Mouse (Mus musculus): ENCODE results near the gene Mdm2. TPM values are rescaled to one million over a fixed set of nuclear protein-coding genes. Genes with fewer than 3 reads are reported as not detected.

The Mdm2 gene
- polyA plus RNA-seq, 1 experiment from 2014 or later: 14.8 TPM

DNA sequence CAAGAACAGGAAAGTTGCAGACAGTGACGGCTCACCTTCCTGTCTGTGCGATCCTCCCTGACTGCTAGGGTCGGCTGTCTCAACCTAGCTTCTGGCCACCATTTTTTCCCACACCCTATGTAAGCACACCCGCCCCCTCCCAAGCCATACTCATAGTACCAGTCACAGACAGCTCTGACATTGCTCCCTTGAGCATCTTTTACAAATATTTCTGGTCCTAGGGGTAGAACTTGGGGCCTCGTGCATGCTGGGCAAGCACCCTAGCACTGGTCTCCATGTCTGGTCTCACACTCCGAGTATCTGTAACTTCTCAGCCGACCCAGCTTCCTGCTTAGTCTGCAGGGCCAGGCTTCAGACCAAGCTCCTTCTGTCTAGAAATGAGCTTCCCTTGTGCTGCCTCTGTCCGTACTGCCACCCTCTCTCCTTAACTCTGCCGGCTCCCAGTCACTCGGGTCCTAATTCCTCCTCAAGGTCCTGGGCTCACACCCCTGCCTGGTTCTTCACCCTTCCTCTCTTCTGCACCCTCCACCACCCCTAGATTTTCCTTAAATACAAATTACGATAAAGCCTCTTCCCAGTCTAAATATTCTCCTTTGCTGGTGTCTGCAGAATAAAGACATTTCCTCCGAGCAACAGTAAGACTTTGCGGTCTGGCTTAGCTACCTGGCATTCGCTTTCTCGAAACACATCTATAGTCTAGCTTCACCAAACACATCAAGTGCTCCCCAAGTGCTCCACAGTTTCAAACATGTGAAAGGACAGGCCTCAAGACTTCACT is 31.3 kb upstream of the Mdm2 start:
- no peaks in the 10 kb centered on the region for H3K4me1 ChIP-seq (replicated peaks; ENCODE audit: control insufficient read depth, insufficient read depth)
- H3K9me3 ChIP-seq (ENCODE audit: control insufficient read depth, low read length): no peaks in the 10 kb centered on the region
- ATAC-seq (ENCODE audit: low FRiP score, low TSS enrichment): no peak
- DNase-seq (ENCODE audit: low spot score): no peak
- peak overlapping the region; percentile 45; the same call in 1 of the 2 replicates for H3K27ac ChIP-seq (replicated peaks)
- H3K4me3 ChIP-seq (ENCODE audit: low read depth, low read length): no peak overlapping the region
- H3K4me2 ChIP-seq (replicated peaks; ENCODE audit: low read depth): no peak overlapping the region
- no peak overlapping the region for H3K9ac ChIP-seq (ENCODE audit: low read length)
- H3K36me3 ChIP-seq (ENCODE audit: control insufficient read depth, insufficient read depth, low read length): 0 out of 2 replicates have a peak, but pooled peaks cover 3% of the 10 kb centered on the region
- WGBS: 83% methylated on average over 15 of the region's 15 CpGs
- H3K27me3 ChIP-seq (ENCODE audit: control insufficient read depth, insufficient read depth, low read length): no peaks in the 10 kb centered on the region
- TF ChIP-seq EP300 (optimal IDR thresholded peaks at IDR 0.05) (no peak), CTCF (IDR thresholded peaks at IDR 0.05; ENCODE audit: low read depth) (no peak)

DNA sequence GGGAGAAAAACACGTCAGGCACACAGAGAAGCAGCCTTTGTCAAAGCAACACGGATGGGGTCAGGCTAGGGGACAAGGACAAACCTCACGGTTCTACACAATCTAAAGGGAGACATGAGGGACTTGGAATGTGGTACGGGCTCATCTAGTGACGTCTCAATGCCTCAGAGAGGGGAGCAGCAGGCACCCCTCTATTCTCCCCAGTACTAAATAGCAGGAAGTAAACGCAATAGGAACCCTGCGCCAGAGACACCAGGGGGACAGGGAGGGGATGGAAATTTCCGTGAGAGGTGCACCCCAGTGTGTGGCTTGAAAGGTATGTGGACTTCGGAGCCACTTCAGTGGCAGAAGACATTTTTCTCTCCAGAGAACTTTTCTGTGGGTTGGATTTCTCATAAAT is 30.4 kb upstream of the Mdm2 start:
- 0 out of 2 replicates have a peak, but pooled peaks cover 3% of the 10 kb centered on the region for H3K36me3 ChIP-seq (ENCODE audit: control insufficient read depth, insufficient read depth, low read length)
- TF ChIP-seq CTCF (IDR thresholded peaks at IDR 0.05; ENCODE audit: low read depth) (no peak), EP300 (optimal IDR thresholded peaks at IDR 0.05) (no peak)
- ATAC-seq (ENCODE audit: low FRiP score, low TSS enrichment): no peak
- WGBS: 90% methylated on average over 9 of the region's 9 CpGs
- no peak overlapping the region for H3K4me2 ChIP-seq (replicated peaks; ENCODE audit: low read depth)
- no peaks in the 10 kb centered on the region for H3K27me3 ChIP-seq (ENCODE audit: control insufficient read depth, insufficient read depth, low read length)
- no peaks in the 10 kb centered on the region for H3K4me1 ChIP-seq (replicated peaks; ENCODE audit: control insufficient read depth, insufficient read depth)
- H3K4me3 ChIP-seq (ENCODE audit: low read depth, low read length): no peak overlapping the region
- H3K9ac ChIP-seq (ENCODE audit: low read length): no peak overlapping the region
- no peak overlapping the region for H3K27ac ChIP-seq (replicated peaks)
- H3K9me3 ChIP-seq (ENCODE audit: control insufficient read depth, low read length): no peaks in the 10 kb centered on the region
- DNase-seq (ENCODE audit: low spot score): no peak

GRCm38 (mm10) chr10:117740171-117740570 is 29.6 kb upstream of the Mdm2 start:
- Histone ChIP-seq H3K4me2 (replicated peaks; ENCODE audit: low read depth) (no peak overlapping the region), H3K4me3 (ENCODE audit: low read depth, low read length) (no peak overlapping the region), H3K9me3 (ENCODE audit: control insufficient read depth, low read length) (no peaks in the 10 kb centered on the region), H3K27ac (replicated peaks) (no peak overlapping the region), H3K9ac (ENCODE audit: low read length) (no peak overlapping the region), H3K27me3 (ENCODE audit: control insufficient read depth, insufficient read depth, low read length) (no peaks in the 10 kb centered on the region), H3K4me1 (replicated peaks; ENCODE audit: control insufficient read depth, insufficient read depth) (no peaks in the 10 kb centered on the region), H3K36me3 (ENCODE audit: control insufficient read depth, insufficient read depth, low read length) (0 out of 2 replicates have a peak, but pooled peaks cover 3% of the 10 kb centered on the region)
- DNase-seq (ENCODE audit: low spot score) (no peak), ATAC-seq (ENCODE audit: low FRiP score, low TSS enrichment) (no peak)
- 98% methylated on average over 10 of the region's 10 CpGs for WGBS
- TF ChIP-seq CTCF (IDR thresholded peaks at IDR 0.05; ENCODE audit: low read depth): no peak
- no peak for TF ChIP-seq EP300 (optimal IDR thresholded peaks at IDR 0.05)

DNA sequence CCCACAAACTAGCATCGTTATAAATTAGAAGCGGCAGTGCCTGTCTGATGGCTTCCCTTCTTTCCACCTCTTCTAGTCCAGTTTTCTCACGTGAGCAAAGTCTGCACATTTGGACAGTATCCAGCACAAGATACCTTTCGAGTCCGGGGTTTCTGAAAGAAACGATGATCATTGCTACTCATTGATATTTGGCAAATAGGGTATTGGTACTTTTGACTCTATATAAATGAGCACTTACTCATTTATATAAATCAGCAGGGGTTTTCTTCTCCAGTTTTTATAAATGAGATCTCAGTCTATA is 29.0 kb upstream of the Mdm2 start:
- H3K27ac ChIP-seq (replicated peaks): no peak overlapping the region
- no peaks in the 10 kb centered on the region for H3K9me3 ChIP-seq (ENCODE audit: control insufficient read depth, low read length)
- no peak overlapping the region for H3K4me3 ChIP-seq (ENCODE audit: low read depth, low read length)
- no peak overlapping the region for H3K9ac ChIP-seq (ENCODE audit: low read length)
- H3K27me3 ChIP-seq (ENCODE audit: control insufficient read depth, insufficient read depth, low read length): no peaks in the 10 kb centered on the region
- H3K36me3 ChIP-seq (ENCODE audit: control insufficient read depth, insufficient read depth, low read length): 0 out of 2 replicates have a peak, but pooled peaks cover 3% of the 10 kb centered on the region
- H3K4me2 ChIP-seq (replicated peaks; ENCODE audit: low read depth): no peak overlapping the region
- TF ChIP-seq EP300 (optimal IDR thresholded peaks at IDR 0.05) (no peak), CTCF (IDR thresholded peaks at IDR 0.05; ENCODE audit: low read depth) (no peak)
- 91% methylated on average over 6 of the region's 6 CpGs for WGBS
- DNase-seq (ENCODE audit: low spot score): no peak
- H3K4me1 ChIP-seq (replicated peaks; ENCODE audit: control insufficient read depth, insufficient read depth): no peaks in the 10 kb centered on the region
- no peak for ATAC-seq (ENCODE audit: low FRiP score, low TSS enrichment)

DNA sequence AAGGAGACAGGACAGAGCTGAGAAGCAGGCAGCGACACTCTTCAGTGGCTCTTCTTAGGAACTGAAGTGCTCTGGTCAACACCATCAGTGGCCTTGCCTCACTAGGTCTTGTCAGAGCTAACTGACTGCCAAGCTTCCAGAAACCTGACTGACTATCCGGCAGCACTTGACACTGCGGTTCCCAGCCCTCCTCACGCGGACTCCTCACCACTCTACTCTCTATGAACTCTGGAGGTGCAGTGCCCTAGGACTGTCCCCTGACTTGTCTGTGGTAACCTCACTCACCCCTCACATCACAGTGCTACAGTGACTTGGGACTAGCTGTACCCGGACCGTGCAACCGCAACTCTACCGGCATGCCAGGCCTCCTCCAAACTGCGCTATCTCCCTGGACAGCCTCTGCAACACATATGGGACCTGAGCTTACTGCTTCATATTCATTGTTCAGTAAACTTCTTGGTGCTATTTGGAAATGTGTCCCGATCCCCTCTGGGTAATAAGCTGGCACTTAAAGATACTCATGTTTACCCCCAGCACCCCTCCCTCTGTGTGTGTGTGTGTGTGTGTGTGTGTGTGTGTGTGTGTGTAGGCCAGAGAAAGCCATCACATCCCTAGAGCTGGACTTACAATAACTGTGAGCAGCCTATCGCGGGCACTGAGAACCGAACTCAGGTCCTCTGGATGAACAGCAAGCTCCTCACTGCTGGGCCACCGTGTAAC is 28.5 kb upstream of the Mdm2 start:
- Histone ChIP-seq H3K4me1 (replicated peaks; ENCODE audit: control insufficient read depth, insufficient read depth) (no peaks in the 10 kb centered on the region), H3K9me3 (ENCODE audit: control insufficient read depth, low read length) (no peaks in the 10 kb centered on the region), H3K27ac (replicated peaks) (no peak overlapping the region), H3K9ac (ENCODE audit: low read length) (no peak overlapping the region), H3K4me2 (replicated peaks; ENCODE audit: low read depth) (no peak overlapping the region), H3K36me3 (ENCODE audit: control insufficient read depth, insufficient read depth, low read length) (0 out of 2 replicates have a peak, but pooled peaks cover 3% of the 10 kb centered on the region), H3K27me3 (ENCODE audit: control insufficient read depth, insufficient read depth, low read length) (no peaks in the 10 kb centered on the region), H3K4me3 (ENCODE audit: low read depth, low read length) (no peak overlapping the region)
- TF ChIP-seq EP300 (optimal IDR thresholded peaks at IDR 0.05): no peak
- TF ChIP-seq CTCF (IDR thresholded peaks at IDR 0.05; ENCODE audit: low read depth): no peak
- DNase-seq (ENCODE audit: low spot score) (no peak), ATAC-seq (ENCODE audit: low FRiP score, low TSS enrichment) (no peak)
- WGBS: 92% methylated on average over 15 of the region's 15 CpGs

All from stomach, postnatal 0 days (tissue).